Mouse (Mus musculus): Measurements from ENCODE around the gene Siah1a.

Gene Siah1a

DNA sequence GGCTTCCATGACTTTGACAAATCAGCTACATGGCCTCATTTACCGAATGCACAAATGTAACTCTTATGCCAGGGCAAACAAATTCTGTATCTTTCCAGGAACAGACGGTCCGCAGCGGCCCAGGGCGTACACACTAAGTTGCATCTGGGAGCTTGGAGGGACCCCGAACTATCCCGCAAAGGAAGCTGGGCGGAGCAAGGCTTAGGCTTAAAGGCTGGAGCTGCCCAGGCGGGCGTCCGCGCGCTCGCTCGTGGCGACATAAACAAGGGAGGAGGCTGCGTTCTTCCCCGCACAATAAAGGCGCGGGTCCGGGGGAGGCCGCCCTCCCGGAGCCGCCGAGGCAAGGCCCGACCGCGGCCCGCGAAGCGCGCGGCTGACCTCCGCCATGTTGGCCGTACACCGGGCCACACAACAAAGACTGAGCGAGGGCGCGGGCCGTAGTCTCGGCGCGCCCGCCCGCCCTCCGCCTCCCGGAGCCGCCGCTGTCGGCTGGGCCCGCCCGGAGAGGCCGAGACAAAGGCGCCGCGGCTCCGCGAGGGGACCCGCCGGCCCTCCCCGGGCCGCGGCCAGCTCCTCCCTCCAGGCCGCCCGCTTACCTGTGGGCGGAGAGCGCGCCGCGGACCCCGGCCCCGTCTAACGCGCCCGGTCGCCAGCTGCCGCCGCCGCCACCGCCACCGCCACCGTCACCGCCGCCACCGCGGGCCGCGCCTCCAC is at the start of gene Siah1a, which contains the start of gene Gm10638:
Gene Siah1a (minus strand): TSS at position 714 of the 714 bp plus-strand sequence.
Gene Gm10638 (plus strand): TSS at position 479 of the 714 bp plus-strand sequence.
- DNase-seq (ENCODE audit: low spot score in 2 of 2), result peak; percentile 44 to 51

GRCm38 (mm10) chr8:86794716-86795115 is 49.0 kb upstream of the Siah1a start:
- DNase-seq (ENCODE audit: low spot score in 2 of 2), result no peak

GRCm38 (mm10) chr8:86791542-86791941 is 45.8 kb upstream of the Siah1a start:
- no peak for DNase-seq (ENCODE audit: low spot score in 2 of 2)

DNA sequence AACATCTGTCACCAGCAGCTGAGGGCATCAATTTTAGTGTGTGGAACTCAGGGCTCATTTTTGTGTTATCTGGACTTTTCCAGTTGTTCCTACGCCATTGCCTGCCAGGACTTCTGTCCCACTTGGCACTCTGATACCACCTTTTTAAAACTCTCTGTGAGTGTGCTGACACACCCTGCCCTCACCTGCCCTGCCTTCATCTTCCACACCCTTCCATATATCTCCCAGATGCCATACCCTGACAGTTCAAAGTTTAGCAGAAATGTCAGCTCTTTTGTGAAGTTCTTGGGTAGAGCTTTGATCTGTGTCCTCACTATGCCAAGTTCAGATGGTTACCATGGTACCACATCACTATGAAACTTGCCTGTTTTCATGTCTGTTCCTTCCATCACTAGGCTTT is 43.8 kb upstream of the Siah1a start:
- DNase-seq (ENCODE audit: low spot score in 2 of 2), result no peak

DNA sequence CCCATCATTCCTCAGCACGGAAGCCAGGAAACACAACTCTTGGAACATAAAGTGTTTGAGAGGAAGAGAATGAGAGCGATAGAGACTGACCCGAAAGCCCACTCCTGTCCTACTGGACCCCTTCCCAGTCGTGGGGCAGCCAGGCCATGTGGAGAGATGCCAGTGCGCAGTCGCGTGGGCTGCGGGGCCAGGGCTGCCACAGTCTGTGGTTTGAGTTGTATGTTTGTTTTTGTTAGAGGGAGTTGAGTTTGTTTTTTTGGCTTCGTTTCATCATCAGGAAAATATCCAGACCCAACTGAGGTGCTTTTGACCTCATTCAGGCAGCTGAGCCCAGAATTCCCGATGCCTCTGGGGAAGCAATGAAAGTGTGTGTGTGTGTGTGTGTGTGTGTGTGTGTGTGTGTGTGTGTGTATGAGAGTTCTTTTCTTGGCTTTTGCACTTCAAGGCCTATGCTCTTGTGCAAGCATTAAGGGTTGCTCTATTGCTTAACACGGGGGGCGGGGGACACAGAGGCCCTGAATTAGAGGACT is 42.2 kb upstream of the Siah1a start:
- DNase-seq (ENCODE audit: low spot score in 2 of 2), result no peak

DNA sequence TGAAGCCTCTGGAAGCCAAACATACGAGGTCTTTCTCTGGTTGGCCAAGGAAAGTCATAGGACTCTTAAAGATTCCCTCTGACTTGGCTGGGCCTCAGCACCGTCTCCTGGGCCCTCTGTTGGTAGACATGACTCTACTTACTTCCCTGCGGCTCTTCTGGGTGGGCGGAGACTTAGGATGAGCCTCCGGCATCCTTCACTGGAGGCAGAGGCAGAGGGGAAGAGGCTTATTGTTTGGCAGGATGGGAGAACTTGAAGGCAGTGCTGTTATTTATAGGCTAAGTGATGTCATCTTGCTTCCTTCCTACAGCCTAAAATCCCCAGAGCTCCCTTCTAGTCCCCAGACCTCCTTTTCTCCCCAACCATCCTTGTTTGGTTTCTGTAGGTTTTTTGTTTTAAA is 40.8 kb upstream of the Siah1a start:
- DNase-seq (ENCODE audit: low spot score in 2 of 2), result no peak

- DNase-seq (ENCODE audit: low spot score in 2 of 2), result no peak
These were observed 35.4 kb upstream of the Siah1a start for GRCm38 (mm10) chr8:86781094-86781493.

DNA sequence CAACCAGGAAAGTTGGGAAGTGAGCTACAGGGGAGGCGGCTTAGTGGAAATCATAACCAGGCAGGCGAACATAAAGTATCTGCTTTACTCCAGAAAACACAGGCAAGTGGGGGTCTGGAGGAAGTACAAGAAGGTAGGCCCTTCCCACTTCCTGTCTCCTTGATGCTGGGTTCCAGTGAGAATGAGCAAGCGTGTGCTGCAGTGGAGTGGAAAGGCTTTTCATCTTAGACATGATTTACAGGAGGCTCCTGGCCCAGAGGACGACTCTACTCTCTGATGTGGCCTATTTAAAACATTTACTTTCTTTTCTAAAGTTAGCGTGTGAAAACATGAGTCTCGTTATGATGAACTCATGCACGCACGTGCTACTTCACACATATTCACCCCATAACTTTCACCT is 33.5 kb upstream of the Siah1a start:
- no peak for DNase-seq (ENCODE audit: low spot score in 2 of 2)

- no peak for DNase-seq (ENCODE audit: low spot score in 2 of 2)
These were observed 24.4 kb upstream of the Siah1a start for GRCm38 (mm10) chr8:86769945-86770715.

DNA sequence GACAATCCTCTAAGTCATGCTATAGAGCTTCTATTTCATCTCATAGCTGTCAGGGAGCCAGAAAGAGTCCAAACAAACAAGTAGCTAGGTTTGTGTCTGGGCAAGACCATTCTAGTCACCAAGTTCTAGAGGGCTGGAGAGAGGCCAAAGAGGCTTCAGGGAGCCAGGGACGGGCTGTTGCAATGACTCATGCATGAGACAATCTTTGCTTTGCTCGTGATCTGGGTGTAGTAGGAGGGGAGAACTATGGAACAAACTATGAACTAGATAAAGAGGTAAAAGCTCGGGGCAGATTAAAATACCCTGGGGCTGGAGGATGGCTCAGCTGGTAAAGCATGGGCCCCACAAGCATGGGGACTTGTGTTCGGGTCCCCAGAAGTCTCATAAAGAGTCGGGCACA is 22.8 kb upstream of the Siah1a start:
- no peak for DNase-seq (ENCODE audit: low spot score in 2 of 2)

DNA sequence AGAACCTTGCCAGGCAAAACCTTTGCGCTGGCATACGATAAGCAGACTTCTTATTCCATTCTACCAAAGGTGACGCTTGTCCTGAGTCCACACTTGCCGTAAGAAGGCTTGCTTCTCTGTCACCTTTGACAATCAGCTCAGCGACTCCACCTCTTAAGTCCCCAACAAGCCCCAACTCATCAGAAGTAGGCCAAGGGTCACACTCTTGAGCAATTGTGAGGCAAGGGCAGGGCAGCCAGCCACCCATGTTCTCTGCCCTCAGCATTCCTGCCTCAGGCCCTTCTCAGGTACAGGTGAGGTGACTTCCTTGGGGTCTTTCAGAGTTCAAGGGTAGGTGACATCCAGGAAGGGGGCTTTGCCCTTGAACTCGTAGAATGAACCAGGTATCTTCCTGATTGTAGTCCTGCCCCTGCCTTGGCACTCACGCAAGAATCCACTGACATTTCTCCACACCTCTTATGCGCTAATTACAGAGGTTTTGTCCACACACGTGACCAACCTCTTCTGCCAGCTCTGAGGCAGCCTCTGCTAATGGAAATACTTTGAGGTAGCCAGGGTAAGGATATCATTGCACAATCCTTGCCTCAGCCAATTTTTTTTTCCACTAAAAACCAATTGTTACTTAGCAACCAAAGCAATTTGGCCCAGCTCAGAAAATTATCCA is 20.9 kb upstream of the Siah1a start:
- DNase-seq (ENCODE audit: low spot score in 2 of 2), result no peak

GRCm38 (mm10) chr8:86765669-86766068 is 19.9 kb upstream of the Siah1a start:
- no peak for DNase-seq (ENCODE audit: low spot score in 2 of 2)

DNA sequence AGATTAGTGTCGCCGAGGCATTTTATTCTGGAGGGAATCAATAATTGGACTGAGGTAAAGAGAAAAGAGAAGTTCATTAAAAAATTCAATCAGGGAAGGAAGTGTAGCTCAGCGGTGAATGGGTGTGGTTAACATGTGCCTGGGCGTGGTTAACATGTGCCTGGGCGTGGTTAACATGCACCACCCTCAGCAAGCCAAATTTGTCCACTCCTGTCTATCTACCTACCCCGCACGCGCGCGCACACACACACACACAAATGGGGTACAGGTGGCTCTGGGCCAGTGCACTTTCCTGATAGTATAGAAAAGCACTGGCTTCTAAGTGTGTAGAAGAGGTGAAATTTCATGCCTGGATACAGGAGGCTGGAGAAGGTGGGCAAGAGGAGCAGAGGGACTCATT is 19.4 kb upstream of the Siah1a start:
- no peak for DNase-seq (ENCODE audit: low spot score in 2 of 2)

DNA sequence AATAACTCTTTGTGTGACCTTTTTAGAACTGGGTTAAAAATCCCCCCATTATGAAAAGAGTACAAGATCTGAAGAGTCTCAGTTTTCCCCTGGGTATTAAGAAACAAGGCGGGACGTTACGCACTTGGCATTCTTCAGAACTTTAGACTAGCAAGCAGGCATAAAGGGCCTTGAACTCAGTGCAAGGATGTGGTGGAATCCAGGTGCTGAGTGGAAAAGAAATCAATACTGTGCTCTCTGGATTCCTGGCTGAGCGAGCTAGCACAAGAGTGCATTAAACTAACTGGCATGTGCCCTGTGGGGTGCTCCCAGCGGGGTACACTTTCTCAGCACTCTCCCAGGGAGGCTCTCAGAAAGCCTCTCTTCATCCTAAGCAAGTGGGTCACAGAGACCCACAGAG is 17.1 kb upstream of the Siah1a start:
- no peak for DNase-seq (ENCODE audit: low spot score in 2 of 2)

DNA sequence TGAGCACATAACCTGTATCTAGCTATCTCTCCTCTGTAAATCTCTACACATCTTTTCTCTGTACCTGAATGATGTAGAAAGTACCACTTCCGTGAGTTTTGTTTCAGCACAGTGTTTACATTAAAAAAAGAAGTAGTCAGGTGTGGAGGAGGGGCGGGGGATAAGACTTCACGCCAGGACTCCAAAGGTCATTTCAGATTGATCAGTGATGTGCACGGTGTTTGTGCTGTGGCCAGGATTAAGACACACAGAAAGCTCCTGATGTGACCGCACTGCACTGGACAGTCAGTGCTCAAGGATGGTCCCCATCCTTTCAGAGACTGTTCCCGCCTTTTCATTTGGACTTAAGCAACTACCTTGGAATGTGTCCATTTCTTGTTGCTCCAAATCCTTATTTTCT is 15.0 kb upstream of the Siah1a start:
- DNase-seq (ENCODE audit: low spot score in 2 of 2), result no peak

DNA sequence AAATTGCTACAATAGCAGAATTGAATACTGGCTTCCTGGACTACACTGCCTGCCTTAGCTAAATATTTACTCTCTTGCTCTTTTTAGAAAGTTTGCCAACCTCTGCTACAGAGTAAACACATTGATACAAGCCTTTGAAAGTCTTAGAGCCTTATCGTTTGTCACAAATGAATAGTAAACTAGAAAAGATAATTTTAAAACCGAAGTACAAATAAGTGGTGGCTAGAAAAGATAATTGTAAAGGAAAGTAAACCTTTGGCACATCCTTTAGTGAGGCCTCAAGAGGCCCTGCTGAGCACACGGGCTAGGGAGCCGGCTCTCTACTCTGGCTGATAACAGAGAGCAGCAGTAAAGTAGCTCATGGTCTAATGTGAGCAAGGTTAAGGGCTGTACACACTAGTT is 13.4 kb upstream of the Siah1a start:
- no peak for DNase-seq (ENCODE audit: low spot score in 2 of 2)

GRCm38 (mm10) chr8:86758651-86759050 is 12.9 kb upstream of the Siah1a start:
- DNase-seq (ENCODE audit: low spot score in 2 of 2), result no peak

DNA sequence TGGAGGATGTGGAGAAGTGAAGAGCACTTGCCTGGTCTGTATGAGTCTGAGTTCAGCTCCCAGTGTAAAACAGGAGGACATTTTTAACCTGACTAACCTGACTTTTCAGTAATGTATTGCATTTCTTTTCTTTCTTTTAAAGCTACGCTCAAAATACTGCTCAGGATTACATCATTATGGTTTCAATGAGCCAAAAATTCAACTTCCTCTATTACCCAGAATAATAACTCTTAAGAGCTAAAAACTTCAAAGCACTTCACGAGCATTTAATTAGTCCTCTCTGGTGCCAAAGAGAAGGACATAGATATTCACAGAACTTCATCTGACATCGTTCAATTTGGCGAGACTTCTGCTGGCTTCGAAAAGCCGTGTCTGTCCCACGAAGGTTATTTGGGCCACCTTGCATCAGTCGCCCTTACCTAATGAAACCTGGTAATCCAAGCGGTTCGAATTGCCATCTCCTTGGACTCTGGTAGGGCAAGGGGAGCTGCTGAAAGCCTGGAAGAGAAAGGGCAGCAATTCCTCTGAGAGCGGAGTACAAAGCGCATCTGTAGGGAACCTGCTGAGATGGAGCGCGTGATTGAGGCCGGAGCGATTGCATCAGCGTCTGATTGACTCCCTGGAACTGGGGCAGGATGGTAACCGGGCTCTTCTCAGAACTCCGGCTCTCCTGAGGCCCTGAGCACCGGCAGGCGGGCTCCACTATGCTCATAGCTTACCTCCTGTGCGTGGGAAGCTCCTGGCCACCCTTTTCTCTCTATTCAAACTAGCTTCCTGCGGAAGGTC is 11.4 kb upstream of the Siah1a start:
- DNase-seq (ENCODE audit: low spot score in 2 of 2), result peak in 1 of 2 experiments; percentile 16

DNA sequence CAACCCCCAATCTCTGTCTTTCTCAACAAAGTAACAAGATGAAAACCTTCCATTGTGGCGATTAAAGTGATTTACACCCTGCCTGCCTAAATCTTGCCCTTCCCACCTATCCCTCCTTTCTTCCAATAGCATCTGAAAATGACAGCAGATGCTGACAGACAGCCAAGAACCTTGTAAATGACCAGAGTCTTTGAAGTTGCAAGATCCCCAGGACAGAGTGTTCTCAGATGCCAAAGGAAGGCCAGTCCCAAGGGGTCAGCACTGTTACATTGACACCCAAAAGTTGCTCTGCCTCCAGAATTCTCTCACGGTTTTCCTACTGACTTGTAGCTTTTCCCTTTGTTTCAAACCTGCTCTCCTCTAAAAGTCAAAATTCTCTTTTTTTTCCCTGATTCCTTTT is 4.1 kb upstream of the Siah1a start:
- DNase-seq (ENCODE audit: low spot score in 2 of 2), result no peak

DNA sequence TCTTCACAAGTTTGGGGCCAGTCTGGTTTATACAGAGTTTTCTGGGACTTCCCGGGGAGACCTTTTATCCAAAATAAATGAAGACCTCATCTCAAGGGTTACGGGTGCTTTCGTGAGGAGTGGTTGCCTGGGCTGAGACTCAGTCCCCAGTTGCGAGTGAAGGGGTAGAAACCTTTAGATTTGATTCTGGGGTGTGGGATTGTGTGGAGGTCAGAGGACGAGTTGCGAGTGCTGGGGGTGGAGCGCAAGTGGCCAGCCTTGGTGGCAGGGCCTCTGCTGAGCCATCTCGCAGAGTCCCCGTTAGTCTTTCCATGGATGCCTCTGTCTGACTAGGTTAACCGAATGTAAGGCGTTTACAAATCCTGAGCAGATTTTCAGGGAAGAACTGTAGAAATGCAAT is 777 bp upstream of the Siah1a start:
- DNase-seq (ENCODE audit: low spot score in 2 of 2), result no peak

DNA sequence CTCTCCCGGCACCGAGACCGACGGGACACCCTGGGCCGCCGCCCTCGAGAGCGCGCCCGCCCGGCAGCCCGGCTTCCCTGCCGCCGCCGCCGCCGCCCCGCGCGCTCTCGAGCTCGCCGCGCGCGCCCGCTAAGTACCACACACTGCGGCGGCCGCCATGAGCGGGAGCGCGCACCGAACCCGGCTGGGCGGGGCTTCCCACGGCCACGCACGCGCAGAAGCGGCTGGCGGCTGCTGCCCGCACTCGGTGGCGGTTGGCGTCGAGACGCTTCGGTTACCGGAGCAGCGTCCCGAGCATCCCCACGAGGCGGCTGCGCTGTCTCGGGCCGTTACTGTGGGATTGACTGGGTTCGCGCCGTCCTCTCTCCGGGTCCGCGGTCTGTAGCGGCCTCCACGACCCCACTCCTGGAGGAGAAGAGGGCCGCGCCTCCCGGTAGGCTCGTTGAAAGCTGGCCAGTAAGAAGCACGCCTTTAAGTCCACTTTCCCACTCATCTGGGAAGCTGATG is 254 bp upstream of the Siah1a start:
- DNase-seq (ENCODE audit: low spot score in 2 of 2), result peak; percentile 85 to 92

All from frontal cortex, postnatal 25 days (tissue).